Mouse (Mus musculus) myocyte (in vitro differentiated cells): ENCODE data around the gene Jph2.

Experiments
- E2F4 ChIP-seq: IDR thresholded peaks from one replicate; pipeline ENCODE4 v1.6.1; 2011; ENCODE audit warnings: mild to moderate bottlenecking, control low read depth, moderate library complexity; ENCODE audit not compliant: insufficient read depth
- MAX ChIP-seq: IDR thresholded peaks from one replicate; pipeline ENCODE4 v1.6.1; 2011; ENCODE audit warnings: low read depth, mild to moderate bottlenecking, control low read depth
- MYOD1 ChIP-seq, 3 experiments: IDR thresholded peaks; one replicate each; pipeline ENCODE4 v1.6.1; 2011; ENCODE audit warnings: control low read depth in 2 of 3, low read depth in 2 of 3, mild to moderate bottlenecking in 2 of 3, moderate library complexity in 1 of 3; ENCODE audit not compliant: insufficient read length in 2 of 3, control insufficient read depth in 1 of 3
- POLR2A ChIP-seq: IDR thresholded peaks from one replicate; pipeline ENCODE4 v1.6.1; 2011; ENCODE audit warnings: low read depth, mild to moderate bottlenecking, control low read depth, moderate library complexity; ENCODE audit not compliant: insufficient read length
- POLR2AphosphoS2 ChIP-seq: IDR thresholded peaks from one replicate; pipeline ENCODE4 v1.6.1; 2011; ENCODE audit warnings: low read depth, control low read depth; ENCODE audit not compliant: insufficient read length
- REST ChIP-seq: IDR thresholded peaks from one replicate; pipeline ENCODE4 v1.6.1; 2011; ENCODE audit warnings: mild to moderate bottlenecking, control low read depth, moderate library complexity; ENCODE audit not compliant: insufficient read depth, insufficient read length
- SRF ChIP-seq: IDR thresholded peaks from one replicate; pipeline ENCODE4 v1.6.1; 2011; ENCODE audit warnings: low read depth; ENCODE audit not compliant: control insufficient read depth, insufficient read length
- TCF12 ChIP-seq: IDR thresholded peaks from one replicate; pipeline ENCODE4 v1.6.1; 2011; ENCODE audit warnings: mild to moderate bottlenecking, control low read depth; ENCODE audit not compliant: poor library complexity, insufficient read depth, severe bottlenecking
- TCF3 ChIP-seq: IDR thresholded peaks from one replicate; pipeline ENCODE4 v1.6.1; 2011; ENCODE audit warnings: low read depth, control low read depth; ENCODE audit not compliant: insufficient read length
- USF1 ChIP-seq: IDR thresholded peaks from one replicate; pipeline ENCODE4 v1.6.1; 2011; ENCODE audit warnings: low read depth, mild to moderate bottlenecking, control low read depth, moderate library complexity

DNA sequence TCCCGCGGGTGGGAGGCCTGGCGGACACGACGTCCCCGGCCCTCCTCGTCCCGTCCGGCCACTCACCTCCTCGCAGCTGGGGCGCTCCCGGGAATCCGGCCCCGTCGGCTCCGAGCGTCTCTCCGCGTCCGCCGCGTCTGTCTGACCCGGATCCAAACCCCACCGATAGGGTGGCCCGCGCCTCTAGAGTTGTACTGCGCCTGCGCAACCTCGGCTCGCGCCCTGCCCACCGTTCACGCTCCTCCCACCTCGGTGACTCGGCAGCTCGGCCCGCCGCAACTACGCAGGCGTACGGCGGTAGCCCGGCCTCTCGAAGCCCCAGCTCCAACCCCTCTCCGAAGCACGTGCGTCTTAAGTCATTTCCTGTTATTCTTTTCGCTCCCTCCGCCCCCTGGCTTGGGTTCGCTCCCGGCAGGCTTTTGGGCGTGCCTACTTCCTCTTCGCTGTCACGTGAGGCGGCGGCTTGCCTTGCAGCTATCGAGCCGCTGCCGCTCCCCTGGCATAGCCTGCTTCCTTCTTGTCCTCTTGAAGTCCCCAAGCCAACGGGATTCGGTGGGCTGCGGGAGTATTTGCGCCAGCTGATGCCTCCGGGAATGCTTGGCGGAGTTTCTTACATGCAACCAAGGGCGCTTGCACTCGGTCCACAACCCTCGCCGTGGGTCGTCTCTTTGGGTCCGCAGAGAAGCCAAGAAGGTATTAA lies 21.7 kb upstream of the Jph2 start:
- TF ChIP-seq E2F4 (peak; percentile 9), POLR2A (peak; percentile 85), POLR2AphosphoS2 (peak; percentile 92), TCF12 (no peak), REST (no peak), MAX (peak; percentile 52), USF1 (peak; percentile 94), SRF (no peak), TCF3 (no peak), MYOD1 (IDR thresholded peaks at IDR 0.05; ENCODE audit: control insufficient read depth in 1 of 3, insufficient read length in 2 of 3, low read depth in 2 of 3) (no peak)
